Mouse (Mus musculus): ENCODE measurements around the gene RPS10-NUDT3.

The RPS10-NUDT3 gene

GRCm38 (mm10) chr17:27634871-27635574 is at the start of gene RPS10-NUDT3:
RPS10-NUDT3 (minus strand) TSS chr17:27635222.
- peak; percentile 93 to 96 for DNase-seq

DNA sequence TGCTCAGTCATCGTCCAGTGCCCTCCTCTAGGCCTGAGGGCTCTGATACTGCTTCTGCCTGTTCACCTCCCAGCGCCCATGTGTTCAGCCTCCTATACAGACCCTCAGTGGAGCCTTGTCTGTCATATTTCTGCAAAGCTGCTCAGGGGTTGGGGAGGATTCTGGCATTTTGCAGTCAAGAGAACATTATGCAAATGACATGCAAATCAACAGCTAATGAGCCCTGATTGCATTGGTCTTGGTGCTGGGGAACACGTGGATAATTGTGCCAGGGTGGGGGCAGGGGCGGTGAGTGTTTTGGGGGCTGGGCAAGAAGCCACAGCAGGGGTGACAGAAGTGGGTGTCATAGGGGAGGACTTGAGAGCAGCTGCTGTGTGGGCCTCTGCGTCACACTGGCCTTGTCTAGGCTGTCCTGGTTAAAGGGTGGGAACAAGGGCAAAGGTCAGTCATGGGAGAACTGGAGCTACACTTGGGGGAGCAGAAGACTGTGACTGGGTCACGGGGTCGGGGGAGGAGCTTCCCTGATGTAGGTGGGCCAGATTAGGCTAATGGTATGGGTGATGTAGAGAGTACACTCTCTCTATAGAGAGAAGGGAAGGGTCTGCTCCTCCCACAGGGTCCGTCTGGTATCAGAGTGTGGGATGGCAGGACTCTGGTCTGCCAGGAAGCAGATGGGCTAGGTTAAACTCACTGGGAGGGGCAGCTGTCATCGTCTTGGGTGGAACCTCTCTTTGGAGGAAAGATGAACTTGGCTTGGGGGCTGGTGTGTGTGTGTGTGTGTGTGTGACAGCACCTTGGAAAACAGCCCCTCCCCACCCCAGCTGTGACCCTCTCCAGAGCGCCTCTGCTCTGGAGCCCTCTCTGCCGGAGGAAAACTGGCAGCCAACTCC is 44.1 kb upstream of the RPS10-NUDT3 start:
- peak; percentile 75 to 86 for DNase-seq

DNA sequence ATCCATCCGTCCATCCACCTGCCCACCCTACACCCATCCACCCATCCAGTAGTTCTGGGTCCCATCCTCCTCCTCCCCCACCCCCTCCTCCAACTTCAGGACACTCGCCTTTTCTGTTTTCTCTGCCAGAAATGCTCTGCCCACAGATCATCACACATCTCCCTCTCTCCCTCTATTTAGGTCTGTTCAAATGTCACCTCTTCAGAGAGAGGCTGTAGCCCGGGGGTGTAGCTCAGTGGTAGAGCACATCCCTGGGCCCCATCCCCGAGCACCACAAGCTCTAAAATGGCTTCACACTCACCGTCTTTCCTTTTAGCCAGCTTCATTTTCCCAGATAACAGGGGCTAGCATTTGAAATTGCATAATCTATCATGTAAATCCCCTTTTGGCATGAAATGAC is 42.7 kb upstream of the RPS10-NUDT3 start:
- no peak for DNase-seq

DNA sequence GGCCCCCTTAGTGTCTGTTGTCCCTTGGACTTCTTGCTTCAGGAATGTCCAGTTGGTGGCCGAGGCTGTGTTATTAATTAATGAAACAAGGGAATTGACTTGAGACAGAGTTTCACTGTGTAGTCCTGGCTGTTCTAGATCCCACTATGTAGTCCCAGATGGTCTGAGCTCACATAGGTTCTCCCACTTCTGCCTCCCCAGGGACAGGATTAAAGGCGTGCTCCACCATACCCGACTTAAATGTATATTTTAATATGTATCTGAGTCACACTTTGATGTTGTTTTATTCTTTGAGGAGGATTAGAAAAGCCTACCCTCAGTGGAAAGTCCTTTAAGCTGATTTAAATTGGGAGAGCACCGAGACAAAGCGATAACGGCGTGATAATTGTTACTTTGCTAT is 41.2 kb upstream of the RPS10-NUDT3 start:
- DNase-seq = no peak

- DNase-seq = peak; percentile 55 to 57
Observed at GRCm38 (mm10) chr17:27675453-27675852, 40.4 kb upstream of the RPS10-NUDT3 start.

DNA sequence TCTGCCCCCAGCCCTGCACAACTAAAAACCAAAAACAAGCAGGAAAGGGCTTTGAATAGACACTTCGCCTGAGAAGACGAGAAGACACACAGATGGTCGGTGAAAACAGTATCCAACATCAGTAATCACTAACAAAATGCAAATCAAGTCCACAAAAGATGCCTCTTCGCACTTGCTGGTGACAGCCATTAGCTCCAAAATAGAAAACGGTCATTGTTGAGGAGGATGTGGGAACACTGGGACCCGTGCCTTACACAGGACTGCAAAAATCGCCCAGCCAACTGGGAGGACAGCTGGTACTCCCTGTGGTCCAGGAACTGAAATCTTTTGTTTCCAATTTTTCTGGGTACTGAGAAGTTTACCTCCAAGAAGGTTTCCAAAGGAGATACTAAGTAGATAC is 38.9 kb upstream of the RPS10-NUDT3 start:
- no peak for DNase-seq

DNA sequence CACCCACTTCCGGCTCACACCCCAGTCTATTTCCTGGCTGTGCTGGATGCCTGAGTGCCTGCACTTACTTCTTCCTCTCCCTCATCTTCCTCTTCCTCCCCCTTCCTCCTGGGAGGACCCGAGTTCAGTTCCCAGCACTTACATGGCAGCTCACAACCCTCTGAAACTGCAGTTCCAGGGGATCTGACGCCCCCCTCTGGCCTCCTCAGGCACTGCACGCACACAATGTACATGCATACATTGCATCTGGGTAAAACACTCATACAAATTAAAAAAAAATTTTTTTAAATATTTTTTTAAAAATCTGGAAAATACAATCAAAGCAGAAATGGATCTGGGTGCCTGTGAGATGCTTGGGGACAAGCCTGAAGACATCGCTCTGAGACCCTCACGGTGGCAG is 36.7 kb upstream of the RPS10-NUDT3 start:
- DNase-seq = no peak

GRCm38 (mm10) chr17:27658767-27659166 is 23.7 kb upstream of the RPS10-NUDT3 start:
- DNase-seq = no peak

DNA sequence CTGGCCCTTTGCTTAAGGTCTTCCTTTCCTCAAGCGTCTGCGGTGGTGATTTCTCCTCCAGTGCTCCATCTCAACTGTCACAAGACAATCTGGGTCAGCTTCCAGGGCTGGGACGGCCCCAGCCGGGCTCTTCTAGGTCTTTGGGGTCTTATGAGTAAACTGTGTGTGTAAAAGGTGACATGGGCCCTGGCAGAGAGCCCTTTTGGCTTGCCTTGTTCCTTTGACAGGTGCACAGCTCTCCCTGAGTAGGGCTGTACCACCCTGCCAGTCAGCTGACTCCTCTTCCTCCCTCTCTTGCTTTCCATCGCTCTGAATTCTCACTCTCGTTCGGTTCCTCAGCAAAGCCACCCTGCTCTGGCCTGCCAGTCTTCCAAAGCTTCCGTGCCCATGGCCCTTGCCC is 22.1 kb upstream of the RPS10-NUDT3 start:
- peak; percentile 91 for DNase-seq

- no peak for DNase-seq
Observed at GRCm38 (mm10) chr17:27656414-27656813, 21.4 kb upstream of the RPS10-NUDT3 start.

DNA sequence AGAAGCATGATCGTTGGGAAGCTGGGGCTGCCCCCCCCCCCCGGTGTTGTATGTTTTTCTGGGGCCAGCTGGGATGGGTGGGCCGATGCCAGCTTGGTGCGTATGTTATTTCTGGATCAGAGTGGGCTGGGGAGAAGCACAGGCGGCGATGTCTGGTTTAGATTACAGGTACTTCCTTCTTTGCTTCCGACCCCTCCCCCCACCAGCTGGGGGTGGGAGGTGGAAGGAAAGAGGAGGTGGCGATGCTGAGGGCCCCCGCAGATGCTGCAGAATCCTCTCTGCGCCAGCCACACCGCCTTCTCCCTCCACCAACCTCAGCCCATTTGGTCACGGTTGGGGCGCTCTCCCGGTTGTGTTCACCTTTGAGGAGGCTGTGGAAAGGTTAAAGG is 21.0 kb upstream of the RPS10-NUDT3 start:
- peak; percentile 88 to 89 for DNase-seq

DNA sequence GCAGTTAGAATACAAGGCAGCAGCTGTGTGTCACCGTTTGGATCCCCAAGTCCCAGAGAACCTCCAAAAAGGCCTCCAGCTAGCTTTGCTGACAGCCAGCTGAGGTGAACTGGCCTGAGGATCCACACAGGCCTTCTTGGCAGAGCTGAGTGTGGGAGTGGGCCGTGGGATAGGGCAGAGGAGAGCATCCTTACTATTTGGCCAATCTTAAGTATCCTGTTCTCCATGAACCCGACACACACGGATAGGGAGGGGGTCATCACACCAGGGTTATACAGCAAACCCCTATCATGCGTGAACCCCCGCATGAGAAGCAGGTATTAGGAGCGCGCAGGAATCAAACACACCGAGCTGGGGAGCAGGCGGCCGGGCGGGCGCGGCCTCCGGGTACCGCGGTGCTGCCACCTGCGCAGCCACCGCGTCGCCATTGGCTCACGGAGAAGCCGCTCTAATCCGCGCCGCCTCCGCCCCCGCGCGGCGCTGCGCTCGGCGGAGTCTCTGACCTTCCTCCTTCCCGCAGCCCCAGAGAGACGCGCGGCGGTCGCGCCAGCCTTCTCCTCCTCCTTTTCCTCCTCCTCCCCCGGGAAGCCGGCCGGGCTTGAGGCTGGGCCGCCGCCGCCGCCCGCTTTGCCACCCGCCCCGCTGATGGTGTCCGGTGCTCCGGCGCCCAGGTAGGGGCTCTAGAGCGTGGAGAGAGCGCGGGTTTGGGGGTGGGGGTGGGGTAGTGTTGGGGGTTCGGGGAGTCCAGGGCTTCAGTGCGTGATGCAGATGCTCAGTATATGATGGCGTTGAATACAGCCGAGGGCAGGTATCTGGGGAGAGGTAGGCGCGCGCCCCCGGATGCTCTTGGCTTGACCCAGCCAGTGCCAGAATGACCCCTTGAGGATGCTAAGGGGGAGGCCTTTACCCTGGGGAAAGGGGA is 20.3 kb upstream of the RPS10-NUDT3 start, which contains the start of gene Pacsin1:
Pacsin1 (plus strand) TSS at position 421 of the 922 bp plus-strand sequence.
- peak; percentile 91 to 92 for DNase-seq

DNA sequence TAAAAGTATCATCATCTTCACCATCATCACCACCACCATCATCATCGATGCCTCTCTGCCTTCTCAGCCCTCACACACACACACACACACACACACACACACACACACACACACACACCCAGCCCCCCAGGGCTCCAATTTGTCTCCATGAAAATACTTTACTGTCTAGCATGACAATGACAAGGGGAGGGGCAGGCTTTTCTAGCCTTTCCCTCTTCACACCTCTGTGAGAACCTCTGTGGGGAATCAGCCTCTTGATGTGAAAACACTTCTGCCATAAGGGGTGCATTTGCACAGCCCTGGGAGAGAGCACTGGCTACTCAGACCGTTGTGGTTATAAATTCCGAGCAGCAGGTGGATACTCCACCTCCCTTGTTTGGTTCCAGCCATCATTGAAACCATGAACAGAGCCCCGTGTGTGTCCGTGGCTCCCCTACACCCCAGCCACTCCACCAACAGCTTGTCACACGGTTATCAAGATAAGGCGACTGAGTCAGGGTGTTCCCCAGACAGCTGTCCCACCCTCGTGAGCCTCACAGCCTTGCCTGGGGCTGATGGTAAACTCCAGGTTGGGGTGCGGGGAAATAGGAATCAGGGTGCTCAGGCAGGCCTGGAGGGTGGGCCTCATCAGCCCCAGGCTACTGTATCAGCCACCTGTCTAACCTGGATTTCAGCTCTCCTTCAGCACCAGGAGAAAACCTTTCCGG is 18.4 kb upstream of the RPS10-NUDT3 start:
- DNase-seq = no peak

DNA sequence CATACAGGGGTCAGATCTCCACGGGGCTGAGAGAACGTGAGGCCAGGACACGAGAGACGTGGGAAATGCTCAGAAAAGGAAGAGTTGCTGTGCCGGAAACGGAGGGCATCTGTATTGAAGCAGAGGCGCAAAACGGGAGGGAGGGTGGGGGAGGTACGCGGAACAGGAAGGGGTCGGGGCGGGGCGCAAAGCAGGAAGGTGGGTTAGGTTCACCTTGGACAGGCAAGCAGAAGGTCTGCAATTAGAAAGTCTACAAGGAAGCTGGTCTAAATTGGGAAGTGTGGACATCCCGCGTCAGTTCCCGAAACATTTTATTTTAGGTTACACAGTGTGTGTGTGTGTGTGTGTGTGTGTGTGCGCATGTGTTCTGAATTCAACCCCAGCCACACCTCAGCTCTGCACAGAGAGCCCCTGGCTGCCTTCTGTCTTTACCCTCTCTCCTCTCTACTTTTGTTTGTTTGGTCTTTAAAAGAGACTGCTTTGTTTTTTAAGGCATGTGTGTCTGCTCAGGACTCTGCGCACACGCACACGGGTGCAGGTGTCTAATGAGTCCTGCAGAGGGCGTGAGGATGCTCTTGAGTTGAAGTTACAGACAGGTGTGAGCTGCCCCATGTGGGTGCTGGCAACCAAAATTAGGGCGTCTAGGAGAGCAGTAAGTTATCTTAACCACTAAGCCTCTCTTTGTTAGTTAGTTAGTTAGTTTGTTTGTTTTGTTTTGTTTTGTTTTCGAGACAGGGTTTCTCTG is 17.2 kb upstream of the RPS10-NUDT3 start:
- DNase-seq = no peak

GRCm38 (mm10) chr17:27650586-27650985 is 15.6 kb upstream of the RPS10-NUDT3 start:
- peak in 1 of 2 experiments; percentile 34 for DNase-seq

GRCm38 (mm10) chr17:27650160-27650559 is 15.1 kb upstream of the RPS10-NUDT3 start:
- peak; percentile 69 to 71 for DNase-seq

DNA sequence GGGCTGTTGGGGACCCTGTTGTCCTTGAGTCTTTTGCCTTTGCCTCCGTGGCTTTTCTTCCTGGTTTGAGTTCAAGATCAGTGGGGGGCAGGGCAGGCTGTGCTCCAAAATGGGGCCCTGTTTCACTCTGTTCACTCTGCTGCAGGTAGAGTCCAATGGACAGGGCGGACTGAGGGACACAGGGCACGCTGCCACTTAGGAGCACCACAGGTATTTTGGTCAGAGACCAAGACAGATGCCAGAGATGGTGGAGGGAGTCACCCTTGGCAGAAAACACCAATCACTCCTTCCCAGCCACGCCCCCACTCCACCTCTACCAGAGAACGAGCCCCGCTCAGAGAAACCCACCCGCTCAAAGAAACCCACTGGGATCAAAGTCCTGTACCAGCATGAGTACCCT is 10.8 kb upstream of the RPS10-NUDT3 start:
- peak; percentile 65 to 71 for DNase-seq

- peak; percentile 54 to 65 for DNase-seq
Observed at GRCm38 (mm10) chr17:27644572-27644971, 9.6 kb upstream of the RPS10-NUDT3 start.

- DNase-seq = peak in 1 of 2 experiments; percentile 37
Observed at GRCm38 (mm10) chr17:27643756-27644155, 8.7 kb upstream of the RPS10-NUDT3 start.

DNA sequence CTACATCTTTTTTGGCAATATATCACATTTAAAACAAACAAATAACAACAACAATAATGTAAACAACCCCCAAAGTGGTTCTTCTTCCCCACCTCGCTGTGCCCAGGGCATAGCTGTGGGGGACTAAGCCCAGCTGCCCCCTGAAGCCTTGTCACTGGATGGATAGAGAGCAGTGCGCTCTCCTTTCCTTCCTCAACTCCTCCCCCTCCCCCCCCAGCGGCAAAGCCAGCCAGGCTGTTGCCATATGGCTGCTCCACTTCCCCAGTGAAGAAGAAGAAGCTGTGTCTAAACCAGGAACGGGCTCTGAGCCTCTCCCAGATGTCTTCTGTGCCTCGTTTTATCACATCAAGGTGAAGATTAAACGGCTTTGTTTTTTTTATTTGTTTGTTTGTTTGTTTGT is 8.1 kb upstream of the RPS10-NUDT3 start:
- DNase-seq = peak; percentile 89 to 92

GRCm38 (mm10) chr17:27642491-27643062 is 7.6 kb upstream of the RPS10-NUDT3 start:
- peak; percentile 98 for DNase-seq
